Mouse (Mus musculus): ENCODE measurements around the gene Cybrd1. TPM values are rescaled to one million over a fixed set of nuclear protein-coding genes. Genes with fewer than 3 reads are reported as not detected.
A peak's percentile ranks its signal among the peaks of the same experiment; 100 is the strongest.

The Cybrd1 gene
- total and polyA plus RNA-seq, 3 experiments = 0.08 to 0.21 TPM; not detected in 1

DNA sequence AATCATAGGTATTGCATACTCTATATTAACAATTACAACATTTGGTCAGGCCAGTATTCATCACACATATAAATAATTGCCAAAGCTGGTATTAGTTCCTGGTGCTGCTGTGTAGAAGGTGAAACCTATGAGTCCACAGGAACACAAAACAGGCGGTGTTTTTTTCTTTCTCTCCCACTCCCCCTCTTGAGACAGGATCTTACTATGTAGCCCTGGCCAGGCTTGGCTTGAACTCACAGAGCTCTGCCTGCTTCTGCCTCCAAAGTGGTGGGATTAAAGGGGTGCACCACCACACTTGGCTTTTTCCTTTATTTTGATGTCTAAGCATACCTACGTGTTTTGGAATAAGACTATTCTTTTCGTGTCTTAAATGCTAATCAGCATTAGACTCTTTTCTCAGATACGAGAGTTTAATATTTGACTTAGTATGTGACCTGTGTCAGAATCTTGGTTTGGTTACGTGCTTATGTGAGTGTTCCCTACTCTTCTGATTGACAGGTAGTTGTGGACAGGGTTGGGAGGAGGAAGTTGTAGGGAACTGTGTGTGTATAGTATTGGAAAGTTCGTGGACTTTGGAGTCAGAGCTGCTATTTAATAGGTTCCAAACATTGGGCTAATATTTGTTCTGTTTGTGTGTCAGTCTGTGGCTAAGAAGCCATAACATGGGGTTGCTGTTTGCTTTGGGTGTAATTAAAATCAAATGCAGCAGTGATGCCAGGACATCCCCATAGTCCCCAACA, 34.1 kb upstream of the Cybrd1 start:
- H3K27me3 ChIP-seq (ENCODE audit: control insufficient read depth in 1 of 2, insufficient read depth in 2 of 2, low read length in 2 of 2) = no peaks in the 10 kb centered on the region
- H3K79me2 ChIP-seq (ENCODE audit: control insufficient read depth, insufficient read depth, low read length, poor library complexity) = no peaks in the 10 kb centered on the region
- no peak overlapping the region for H3K4me3 ChIP-seq (ENCODE audit: control insufficient read depth in 1 of 2, insufficient read depth in 1 of 2, low read depth in 2 of 2, low read length in 2 of 2)
- H3K27ac ChIP-seq (ENCODE audit: control insufficient read depth, low read depth, low read length) = no peak overlapping the region
- peaks cover 2 to 17% of the 10 kb centered on the region in 2 experiments; a peak in 3 of 4 replicates for H3K36me3 ChIP-seq (ENCODE audit: control insufficient read depth in 1 of 2, insufficient read depth in 2 of 2, low read length in 2 of 2)
- no peak overlapping the region for H3K9ac ChIP-seq (ENCODE audit: control insufficient read depth, low read depth, low read length, poor library complexity, severe bottlenecking)
- no peaks in the 10 kb centered on the region for H3K9me3 ChIP-seq (replicated peaks; ENCODE audit: insufficient read depth, low read length)
- H3K4me1 ChIP-seq (ENCODE audit: control insufficient read depth in 1 of 2, insufficient read depth in 2 of 2, low read length in 2 of 2) = no peaks in the 10 kb centered on the region
- no peak for TF ChIP-seq ZC3H11A (IDR thresholded peaks at IDR 0.05; ENCODE audit: low read depth, low read length)
- TF ChIP-seq ELF1 (IDR thresholded peaks at IDR 0.05; ENCODE audit: low read depth, low read length) = no peak
- no peak for TF ChIP-seq SMC3 (IDR thresholded peaks at IDR 0.05; ENCODE audit: low read depth, low read length)
- TF ChIP-seq USF2 (IDR thresholded peaks at IDR 0.05; ENCODE audit: borderline replicate concordance in 1 of 2, insufficient read depth in 1 of 2, low read depth in 1 of 2, low read length in 2 of 2) = no peak
- TF ChIP-seq POLR2AphosphoS2 (IDR thresholded peaks at IDR 0.05; ENCODE audit: low read length) = no peak
- TF ChIP-seq HCFC1 (IDR thresholded peaks at IDR 0.05; ENCODE audit: low read depth, low read length) = no peak
- TF ChIP-seq GABPA (IDR thresholded peaks at IDR 0.05; ENCODE audit: low read depth, low read length) = no peak
- no peak for DNase-seq (ENCODE audit: low read depth, low spot score)

- no peaks in the 10 kb centered on the region for H3K4me1 ChIP-seq (ENCODE audit: control insufficient read depth in 1 of 2, insufficient read depth in 2 of 2, low read length in 2 of 2)
Observed at GRCm38 (mm10) chr2:71089766-71090165, 28.0 kb upstream of the Cybrd1 start.

More at GRCm38 (mm10) chr2:71089766-71090165, 28.0 kb upstream of the Cybrd1 start:
- TF ChIP-seq CHD1 (IDR thresholded peaks at IDR 0.05; ENCODE audit: low read depth, low read length) = no peak
- TF ChIP-seq ZNF384 (IDR thresholded peaks at IDR 0.05; ENCODE audit: low read depth, low read length) = no peak
- TF ChIP-seq TBP (IDR thresholded peaks at IDR 0.05; ENCODE audit: low read depth, low read length) = no peak
- no peak for TF ChIP-seq MYB (IDR thresholded peaks at IDR 0.05; ENCODE audit: low read depth, low read length)
- TF ChIP-seq MXI1 (IDR thresholded peaks at IDR 0.05; ENCODE audit: low read depth, low read length) = no peak
- no peak for TF ChIP-seq MEF2A (IDR thresholded peaks at IDR 0.05; ENCODE audit: extremely low read depth, insufficient replicate concordance, low read depth, low read length, poor library complexity, severe bottlenecking)
- TF ChIP-seq CTCF (IDR thresholded peaks at IDR 0.05 in 2 of 3, conservative IDR thresholded peaks at IDR 0.05 in 1 of 3; ENCODE audit: control insufficient read depth in 1 of 3, insufficient read depth in 1 of 3, low read depth in 2 of 3, low read length in 3 of 3, poor library complexity in 1 of 3, severe bottlenecking in 1 of 3) = no peak
- TF ChIP-seq POLR2A (IDR thresholded peaks at IDR 0.05; ENCODE audit: control insufficient read depth in 1 of 2, insufficient read depth in 1 of 2, low read depth in 1 of 2, low read length in 2 of 2, poor library complexity in 1 of 2) = no peak
- TF ChIP-seq POLR2AphosphoS2 (IDR thresholded peaks at IDR 0.05; ENCODE audit: low read length) = no peak
- no peak for TF ChIP-seq MAZ (IDR thresholded peaks at IDR 0.05; ENCODE audit: low read depth, low read length)
- TF ChIP-seq GABPA (IDR thresholded peaks at IDR 0.05; ENCODE audit: low read depth, low read length) = no peak
- no peak for TF ChIP-seq MAX (IDR thresholded peaks at IDR 0.05; ENCODE audit: low read length)
- TF ChIP-seq RAD21 (IDR thresholded peaks at IDR 0.05; ENCODE audit: low read depth, low read length) = no peak
- H3K4me3 ChIP-seq (ENCODE audit: control insufficient read depth in 1 of 2, insufficient read depth in 1 of 2, low read depth in 2 of 2, low read length in 2 of 2) = no peak overlapping the region
- H3K9ac ChIP-seq (ENCODE audit: control insufficient read depth, low read depth, low read length, poor library complexity, severe bottlenecking) = no peak overlapping the region
- peak; percentile 23 for DNase-seq (ENCODE audit: low read depth, low spot score)
- no peak overlapping the region for H3K27ac ChIP-seq (ENCODE audit: control insufficient read depth, low read depth, low read length)
- no peaks in the 10 kb centered on the region for H3K9me3 ChIP-seq (replicated peaks; ENCODE audit: insufficient read depth, low read length)
- H3K27me3 ChIP-seq (ENCODE audit: control insufficient read depth in 1 of 2, insufficient read depth in 2 of 2, low read length in 2 of 2) = no peaks in the 10 kb centered on the region
- H3K79me2 ChIP-seq (ENCODE audit: control insufficient read depth, insufficient read depth, low read length, poor library complexity) = no peaks in the 10 kb centered on the region
- peaks cover 2 to 14% of the 10 kb centered on the region in 2 experiments; a peak in 3 of 4 replicates for H3K36me3 ChIP-seq (ENCODE audit: control insufficient read depth in 1 of 2, insufficient read depth in 2 of 2, low read length in 2 of 2)
